Mouse (Mus musculus) CD4-positive helper T cell, adult 2 months (primary cell): Measurements from ENCODE around the gene Antxr1.

Source experiments
- DNase-seq: peaks from one replicate; pipeline ENCODE4 v3.0.0-alpha.2; 2012; ENCODE audit warnings: low read depth, missing footprints, low spot score

The Antxr1 gene

GRCm38 (mm10) chr6:87335091-87335934, at the start of gene Antxr1:
Antxr1 (minus strand) TSS chr6:87335821.
- peak; percentile 16 for DNase-seq

- no peak for DNase-seq
These were observed 49.1 kb upstream of the Antxr1 start for GRCm38 (mm10) chr6:87384761-87385160.

- no peak for DNase-seq
These were observed 48.5 kb upstream of the Antxr1 start for GRCm38 (mm10) chr6:87383926-87384691.

GRCm38 (mm10) chr6:87373057-87373456, 37.4 kb upstream of the Antxr1 start, which contains the start of gene Gkn2:
Gkn2 (plus strand) TSS chr6:87373357.
- no peak for DNase-seq

- no peak for DNase-seq
These were observed 33.6 kb upstream of the Antxr1 start for GRCm38 (mm10) chr6:87369223-87369622.

GRCm38 (mm10) chr6:87354441-87354840, 18.8 kb upstream of the Antxr1 start:
- DNase-seq, result no peak

- DNase-seq, result no peak
These were observed 15.2 kb upstream of the Antxr1 start, which contains the start of gene Gkn1 for GRCm38 (mm10) chr6:87350829-87351228. Gkn1 (minus strand) TSS chr6:87350942.

GRCm38 (mm10) chr6:87335935-87336295, 294 bp upstream of the Antxr1 start:
- no peak for DNase-seq

GRCm38 (mm10) chr6:87334361-87335090, 1.1 kb downstream of the Antxr1 start:
- DNase-seq, result no peak

- DNase-seq, result no peak
These were observed 3.2 kb downstream of the Antxr1 start for GRCm38 (mm10) chr6:87332380-87332779.

GRCm38 (mm10) chr6:87328265-87329173, 7.1 kb downstream of the Antxr1 start:
- no peak for DNase-seq

- DNase-seq, result no peak
These were observed 8.7 kb downstream of the Antxr1 start for GRCm38 (mm10) chr6:87326932-87327331.

- peak; percentile 38 for DNase-seq
These were observed 12.2 kb downstream of the Antxr1 start for GRCm38 (mm10) chr6:87323381-87323780.

- no peak for DNase-seq
These were observed 17.0 kb downstream of the Antxr1 start for GRCm38 (mm10) chr6:87318651-87319050.

GRCm38 (mm10) chr6:87316966-87317365, 18.7 kb downstream of the Antxr1 start:
- no peak for DNase-seq

GRCm38 (mm10) chr6:87312761-87313160, 22.9 kb downstream of the Antxr1 start:
- DNase-seq, result no peak

- no peak for DNase-seq
These were observed 31.1 kb downstream of the Antxr1 start for GRCm38 (mm10) chr6:87304486-87304885.

- DNase-seq, result no peak
These were observed 32.9 kb downstream of the Antxr1 start for GRCm38 (mm10) chr6:87302746-87303145.

GRCm38 (mm10) chr6:87301991-87302390, 33.6 kb downstream of the Antxr1 start:
- no peak for DNase-seq

- DNase-seq, result no peak
These were observed 40.7 kb downstream of the Antxr1 start for GRCm38 (mm10) chr6:87294904-87295303.
